Mouse (Mus musculus) right cerebral cortex, postnatal 4 days (tissue): ENCODE measurements around the gene C1ql4.
"Not testable (repeated sequence)": the region's sequence is repeated elsewhere in the genome, so short reads cannot be mapped to it uniquely, and the experiment has no call there.

ENCODE experiments used
- DNase-seq: peaks from one replicate; pipeline ENCODE4 v3.0.0-alpha.2; 2022

Gene C1ql4

DNA sequence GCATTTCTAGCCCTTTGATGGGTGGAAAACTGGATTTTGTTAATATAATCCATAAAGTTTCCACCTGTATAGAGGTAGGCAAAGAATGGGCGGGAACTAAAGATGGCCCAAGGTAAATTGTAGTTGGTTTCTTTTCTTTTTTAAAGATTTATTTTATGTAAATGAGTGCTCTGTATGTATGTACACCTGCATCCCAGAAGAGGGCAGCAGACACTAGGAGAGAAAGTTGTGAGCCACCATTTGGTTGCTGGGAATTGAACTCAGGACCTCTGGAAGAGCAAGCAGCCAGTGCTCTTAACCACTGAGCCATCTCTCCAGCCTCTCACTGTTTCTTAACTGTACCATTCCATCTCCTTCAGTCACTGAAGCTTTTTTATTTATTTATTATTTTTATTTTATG, 15.6 kb downstream of the C1ql4 start:
- DNase-seq, result no peak

DNA sequence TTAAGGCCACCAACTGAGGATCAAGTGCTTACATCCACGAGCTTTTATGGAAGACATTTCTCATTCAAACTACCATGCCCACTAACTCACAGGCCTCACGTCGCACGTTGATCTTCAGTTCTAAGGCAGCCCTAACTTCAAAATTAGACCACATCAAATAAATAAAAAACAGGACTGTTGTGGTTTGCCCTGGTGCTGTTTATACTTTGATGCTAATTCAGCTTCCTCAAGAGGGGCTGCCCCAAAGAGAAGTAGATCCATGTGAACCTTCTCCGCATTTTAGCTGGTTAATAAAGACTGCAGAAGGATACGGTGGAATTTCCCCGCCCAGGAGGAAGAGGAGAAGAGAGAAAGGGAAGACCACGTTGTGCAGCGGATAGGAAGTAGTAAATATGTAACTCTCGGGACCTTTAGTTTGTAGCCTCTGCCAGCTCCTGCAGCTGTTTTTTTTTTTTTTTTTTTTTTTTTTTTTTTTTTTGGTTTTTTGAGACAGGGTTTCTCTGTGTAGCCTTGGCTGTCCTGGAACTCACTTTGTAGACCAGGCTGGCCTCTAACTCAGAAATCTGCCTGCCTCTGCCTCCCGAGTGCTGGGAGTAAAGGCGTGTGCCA, 22.0 kb downstream of the C1ql4 start:
- DNase-seq, result no peak

DNA sequence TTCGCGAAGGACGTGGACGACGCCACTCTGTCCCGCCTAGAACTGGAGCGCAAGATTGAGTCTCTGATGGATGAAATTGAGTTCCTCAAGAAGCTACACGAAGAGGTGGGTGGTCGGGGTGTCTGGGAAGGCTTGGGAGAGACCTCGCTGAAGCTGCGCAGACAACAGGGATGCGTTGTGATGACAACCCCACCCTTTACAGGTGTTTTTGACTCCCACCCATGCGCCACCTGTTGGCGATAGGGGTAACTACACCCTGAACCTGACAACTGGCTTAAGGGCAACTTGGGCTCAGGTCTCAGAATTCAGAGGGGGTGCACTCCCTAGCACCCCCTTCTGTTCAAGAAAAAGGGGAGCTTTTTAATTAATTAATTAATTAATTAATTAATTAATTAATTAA, 31.3 kb downstream of the C1ql4 start:
- DNase-seq, result no peak

DNA sequence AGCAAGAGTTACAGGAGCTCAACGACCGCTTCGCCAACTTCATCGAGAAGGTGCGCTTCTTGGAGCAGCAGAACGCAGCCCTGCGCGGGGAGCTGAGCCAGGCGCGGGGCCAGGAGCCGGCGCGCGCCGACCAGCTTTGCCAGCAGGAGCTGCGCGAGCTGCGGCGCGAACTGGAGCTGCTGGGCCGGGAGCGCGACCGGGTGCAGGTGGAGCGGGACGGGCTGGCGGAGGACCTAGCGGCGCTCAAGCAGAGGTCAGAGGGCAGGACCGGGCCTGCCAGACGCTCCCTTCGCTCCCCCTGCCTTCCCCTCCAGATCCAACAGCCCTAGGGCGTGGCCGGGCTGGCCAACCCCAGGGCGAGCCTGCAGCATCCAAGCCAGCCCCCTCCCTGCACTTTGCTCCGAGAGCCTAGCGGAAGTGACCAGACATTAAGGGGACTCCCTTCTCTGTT, 32.1 kb downstream of the C1ql4 start:
- peak; percentile 63 for DNase-seq

DNA sequence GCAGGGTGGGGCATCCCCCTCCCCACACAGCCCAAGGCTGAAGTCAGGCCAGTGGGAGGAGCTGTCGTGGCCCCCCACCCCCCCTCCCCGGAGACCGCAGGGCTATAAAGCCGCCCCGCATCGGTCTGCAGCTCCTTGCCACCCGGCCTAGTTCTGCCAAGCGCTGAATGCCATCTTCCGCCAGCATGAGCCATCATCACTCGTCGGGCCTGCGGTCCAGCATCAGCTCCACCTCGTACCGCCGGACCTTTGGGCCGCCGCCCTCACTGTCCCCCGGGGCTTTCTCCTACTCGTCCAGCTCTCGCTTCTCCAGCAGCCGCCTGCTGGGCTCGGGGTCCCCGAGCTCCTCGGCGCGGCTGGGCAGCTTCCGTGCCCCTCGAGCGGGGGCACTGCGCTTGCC, 32.6 kb downstream of the C1ql4 start, which contains the start of gene Prph:
Gene Prph (plus strand): TSS at position 135 of the 400 bp plus-strand sequence.
- no peak for DNase-seq

DNA sequence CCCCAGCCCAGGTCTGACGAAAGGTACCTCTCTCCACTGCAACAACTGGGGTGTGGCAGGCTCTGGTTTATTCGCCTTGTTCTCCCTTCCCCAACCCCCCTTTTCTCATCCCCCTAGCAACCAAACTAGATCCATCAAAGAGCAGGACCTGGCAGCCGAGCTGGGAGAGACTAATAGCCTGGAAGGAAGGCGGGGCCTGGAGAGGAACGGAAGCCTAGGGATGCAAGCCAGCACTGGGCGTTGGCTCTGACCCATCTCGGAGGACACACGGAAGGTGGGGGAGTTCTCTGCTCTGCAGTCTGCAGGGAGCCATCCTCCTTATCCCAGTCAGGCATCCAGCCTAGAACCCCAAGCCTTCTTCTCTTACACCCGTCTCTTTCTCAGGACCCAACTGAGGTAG, 34.2 kb downstream of the C1ql4 start:
- peak; percentile 27 for DNase-seq

DNA sequence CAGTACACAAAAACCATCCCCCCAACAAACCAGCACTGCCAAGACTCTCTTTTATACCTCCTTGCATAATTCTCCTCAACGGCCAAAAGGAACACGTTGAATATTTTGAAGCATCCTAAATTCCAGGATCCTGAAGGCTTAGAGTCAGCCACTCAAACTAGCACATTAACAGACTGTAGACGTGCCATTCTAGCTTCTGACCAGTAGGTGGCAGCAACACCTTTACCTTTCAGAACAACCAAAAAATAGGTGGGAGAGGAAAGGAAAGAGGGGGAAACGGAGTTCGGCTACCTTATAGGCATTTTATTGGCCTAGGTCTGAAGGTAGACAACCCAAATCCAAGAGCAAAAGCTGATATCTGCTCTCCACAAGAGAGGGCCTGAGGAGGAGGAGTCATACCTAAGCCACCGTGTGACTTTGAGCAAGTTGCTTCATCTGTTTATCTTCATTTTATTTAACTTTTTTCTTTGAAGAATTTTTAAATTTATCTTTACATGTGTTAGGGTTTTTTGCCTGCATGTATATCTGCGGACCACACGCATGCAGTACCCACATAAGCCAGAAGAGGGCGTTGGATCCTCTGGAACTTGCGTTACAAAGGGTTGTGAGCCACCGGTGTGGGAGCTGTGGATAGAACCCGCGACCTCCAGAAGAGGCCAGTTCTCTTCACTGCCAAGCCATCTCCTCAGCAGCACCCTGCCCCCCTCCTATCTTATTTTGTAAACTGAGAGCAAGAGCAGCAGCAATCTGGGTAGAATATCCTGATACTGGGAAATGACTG, 38.0 kb downstream of the C1ql4 start:
- peak; percentile 43 for DNase-seq

DNA sequence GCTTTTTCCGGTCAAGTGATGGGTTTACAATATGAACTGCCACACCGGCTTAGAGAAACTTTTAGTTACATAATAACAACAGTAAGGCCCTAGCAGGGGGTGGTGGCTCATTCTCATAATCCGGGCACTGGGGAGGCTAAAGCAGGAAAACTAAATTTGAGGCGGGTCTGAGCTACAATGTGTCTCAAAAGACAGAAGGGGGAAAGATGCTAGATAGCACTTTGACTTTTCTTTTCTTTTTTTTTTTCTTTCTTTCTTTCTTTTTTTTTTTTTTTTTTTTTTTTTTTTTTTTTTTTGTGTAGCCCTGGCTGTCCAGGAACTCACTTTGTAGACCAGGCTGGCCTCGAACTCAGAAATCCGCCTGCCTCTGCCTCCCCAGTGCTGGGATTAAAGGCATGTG, 41.9 kb downstream of the C1ql4 start:
- not testable (repeated sequence) for DNase-seq

DNA sequence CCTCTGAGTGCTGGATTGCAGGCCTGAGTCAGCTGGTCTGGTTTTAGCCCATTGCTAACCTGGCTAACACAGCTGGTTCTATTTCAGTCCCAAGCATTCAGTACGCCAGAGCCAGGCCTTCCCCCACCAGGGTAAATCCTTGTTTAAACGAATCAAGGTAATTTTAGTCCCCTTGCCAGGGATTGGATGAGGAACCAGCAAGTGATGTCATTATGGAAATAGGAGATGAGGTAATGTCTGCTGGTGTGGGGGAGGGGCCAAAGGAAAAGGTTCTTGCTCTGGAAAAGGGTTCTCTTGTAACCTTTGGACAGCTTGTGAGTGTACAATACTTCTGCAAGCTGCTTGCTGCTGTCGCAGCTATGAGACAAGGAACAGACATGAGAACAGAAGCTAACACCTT, 42.8 kb downstream of the C1ql4 start:
- DNase-seq, result no peak

DNA sequence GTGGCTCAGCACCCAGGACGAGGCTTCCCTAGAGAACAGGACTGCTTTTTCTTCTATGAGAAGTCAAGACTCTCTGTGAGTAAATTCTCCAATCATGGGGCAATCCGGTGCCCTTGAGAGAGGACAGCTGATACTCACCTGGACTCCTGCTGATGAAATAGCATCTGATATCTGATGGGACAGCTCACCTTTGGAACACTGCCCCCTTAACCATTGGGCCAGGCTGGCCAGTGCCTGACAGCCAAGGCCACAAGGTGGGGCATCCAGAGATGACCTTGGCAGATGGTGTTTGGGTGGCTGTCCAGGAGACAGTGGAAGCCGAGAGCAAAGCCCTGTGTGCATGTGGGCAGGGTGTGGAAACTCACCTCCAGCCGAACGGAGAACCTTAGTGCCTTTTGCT, 45.3 kb downstream of the C1ql4 start:
- no peak for DNase-seq

DNA sequence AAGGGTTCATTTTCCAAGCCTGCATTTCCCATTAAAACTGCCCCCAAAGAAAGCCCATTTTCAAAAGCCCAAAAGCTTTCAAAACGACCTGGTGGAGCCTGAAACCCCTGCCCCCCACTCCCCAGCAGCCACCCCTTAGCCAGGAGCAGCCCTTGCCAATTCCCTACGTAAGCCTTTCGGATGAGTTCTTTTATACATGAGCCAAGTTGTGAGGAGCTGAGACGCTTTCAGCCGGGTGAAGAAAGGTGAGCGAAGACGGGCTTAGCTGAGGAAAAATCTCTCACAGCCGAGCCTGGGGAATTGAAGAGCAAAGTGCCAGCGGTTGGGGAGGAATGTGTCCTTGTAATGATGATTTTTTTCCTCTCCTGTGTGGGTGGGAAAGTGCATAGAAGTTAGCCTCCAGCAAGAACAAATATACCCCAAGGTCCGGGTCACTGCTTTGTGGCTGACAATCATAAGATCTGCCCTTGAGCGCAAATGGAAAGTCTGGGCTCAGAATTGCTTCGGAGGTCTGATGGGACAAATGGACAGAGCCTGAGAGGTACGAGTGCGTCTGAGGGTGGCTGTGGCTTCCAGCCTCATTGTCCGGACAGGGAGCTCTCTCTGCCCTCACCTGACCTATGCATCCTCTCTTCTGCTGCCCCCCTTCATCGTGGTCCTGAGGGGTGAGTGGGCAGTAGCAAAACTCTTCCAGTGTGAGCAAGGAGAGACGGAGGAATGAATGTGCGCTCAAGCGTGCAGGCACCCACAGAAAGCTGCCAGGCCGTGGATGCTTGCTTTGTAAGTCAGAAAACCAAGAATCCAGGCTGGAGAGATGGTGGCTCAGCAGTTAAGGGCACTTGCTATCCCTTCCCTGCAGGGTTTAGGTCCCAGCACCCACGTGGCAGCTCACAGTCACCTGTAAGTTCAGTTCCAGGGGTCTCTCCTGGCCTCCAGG, 46.4 kb downstream of the C1ql4 start:
- no peak for DNase-seq

DNA sequence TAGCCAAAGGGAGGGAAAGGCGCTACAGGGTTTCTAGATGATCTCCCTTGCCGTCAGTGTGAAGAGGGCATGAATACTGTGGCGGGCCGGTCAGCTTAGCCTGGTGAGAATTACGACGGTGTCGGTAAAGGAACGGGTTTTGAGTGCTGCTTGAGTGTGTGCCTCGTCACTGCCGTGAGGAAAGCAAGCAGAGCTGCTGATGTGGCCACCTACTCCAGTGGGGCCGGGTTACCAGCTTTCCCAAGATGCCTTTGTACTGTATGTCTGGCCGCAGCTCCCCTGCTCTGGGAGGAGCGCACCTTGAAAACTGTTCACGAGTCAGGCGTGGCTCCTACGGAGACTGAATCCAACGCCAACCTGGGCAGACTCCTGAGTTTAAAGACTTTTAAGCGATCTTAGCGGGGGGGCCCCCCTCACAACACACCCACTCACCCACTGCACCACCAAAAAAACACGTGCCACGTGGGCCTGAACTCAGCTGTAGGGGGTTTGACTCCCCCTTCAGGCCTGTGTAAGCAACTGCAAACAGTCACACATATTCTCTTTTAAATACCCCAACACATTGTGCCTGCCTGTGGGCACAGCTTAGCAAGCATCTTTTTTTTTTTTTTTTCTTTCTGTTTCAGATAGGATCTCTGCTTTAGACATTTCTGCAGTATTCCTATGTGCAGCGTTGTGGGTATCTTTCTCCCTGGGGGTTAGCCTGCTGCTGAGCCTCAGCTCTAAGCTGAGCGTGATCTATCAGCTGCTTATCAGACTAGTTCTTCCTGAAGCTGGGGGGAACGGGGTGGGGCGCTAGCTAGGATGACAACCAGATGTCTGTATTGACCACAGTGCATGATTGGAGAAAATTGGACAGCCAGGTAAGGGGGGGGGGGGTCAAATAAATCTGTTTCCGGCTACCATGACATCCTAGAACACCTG, 47.4 kb downstream of the C1ql4 start:
- no peak for DNase-seq

DNA sequence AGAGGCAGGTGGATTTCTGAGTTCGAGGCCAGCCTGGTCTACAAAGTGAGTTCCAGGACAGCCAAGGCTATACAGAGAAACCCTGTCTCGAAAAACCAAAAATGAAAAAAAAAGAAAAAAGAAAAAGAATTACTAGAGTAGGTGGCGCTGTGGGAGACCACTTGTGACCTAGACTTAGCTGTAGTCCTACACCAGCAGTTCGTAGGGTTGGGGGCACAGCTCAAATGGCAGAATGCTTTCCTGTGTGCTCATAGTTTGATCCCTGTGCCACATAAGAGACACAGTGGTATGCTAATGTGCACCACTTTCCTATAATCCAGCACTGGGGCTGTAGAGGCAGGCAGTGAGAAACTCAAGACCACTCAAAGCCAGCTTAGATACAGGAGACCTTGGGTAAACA, 48.3 kb downstream of the C1ql4 start:
- no peak for DNase-seq

DNA sequence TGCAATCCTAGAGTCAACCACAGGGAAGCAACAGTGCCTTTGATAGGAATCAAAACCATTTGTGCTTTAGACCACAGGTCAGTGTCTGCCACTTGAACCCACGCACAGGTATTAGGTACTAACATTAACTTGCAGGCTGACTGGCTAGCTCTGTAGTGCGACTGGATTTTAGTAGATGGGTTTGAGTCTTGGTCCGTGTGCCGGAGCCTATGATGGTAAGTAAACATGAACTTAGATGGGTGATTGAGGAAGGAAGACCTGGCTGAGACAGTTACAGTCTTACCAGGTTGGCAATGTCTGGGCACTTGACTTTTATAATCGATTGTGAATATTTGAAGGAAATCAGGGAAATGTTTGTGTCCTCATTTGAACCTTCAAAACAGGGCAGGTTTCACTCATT, 48.8 kb downstream of the C1ql4 start:
- DNase-seq, result no peak

DNA sequence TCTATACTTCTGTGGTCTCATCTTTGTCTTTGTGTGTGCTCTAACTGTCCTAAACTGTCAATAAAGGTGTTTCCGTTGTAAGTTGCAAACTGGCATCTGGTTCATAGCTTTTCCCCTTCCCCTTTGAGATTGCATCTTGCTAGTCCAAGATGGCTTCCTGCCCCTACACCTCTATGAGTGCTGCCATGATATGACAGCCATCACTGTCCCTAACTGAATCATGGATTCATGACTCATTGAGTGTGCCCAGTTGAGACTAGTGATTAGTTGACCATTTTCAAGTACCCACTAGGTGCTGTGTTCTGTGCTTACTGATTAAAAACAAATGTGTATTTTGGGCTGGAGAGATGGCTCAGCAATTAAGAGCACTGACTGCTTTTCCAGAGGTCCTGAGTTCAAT, 49.6 kb downstream of the C1ql4 start:
- DNase-seq, result no peak

DNA sequence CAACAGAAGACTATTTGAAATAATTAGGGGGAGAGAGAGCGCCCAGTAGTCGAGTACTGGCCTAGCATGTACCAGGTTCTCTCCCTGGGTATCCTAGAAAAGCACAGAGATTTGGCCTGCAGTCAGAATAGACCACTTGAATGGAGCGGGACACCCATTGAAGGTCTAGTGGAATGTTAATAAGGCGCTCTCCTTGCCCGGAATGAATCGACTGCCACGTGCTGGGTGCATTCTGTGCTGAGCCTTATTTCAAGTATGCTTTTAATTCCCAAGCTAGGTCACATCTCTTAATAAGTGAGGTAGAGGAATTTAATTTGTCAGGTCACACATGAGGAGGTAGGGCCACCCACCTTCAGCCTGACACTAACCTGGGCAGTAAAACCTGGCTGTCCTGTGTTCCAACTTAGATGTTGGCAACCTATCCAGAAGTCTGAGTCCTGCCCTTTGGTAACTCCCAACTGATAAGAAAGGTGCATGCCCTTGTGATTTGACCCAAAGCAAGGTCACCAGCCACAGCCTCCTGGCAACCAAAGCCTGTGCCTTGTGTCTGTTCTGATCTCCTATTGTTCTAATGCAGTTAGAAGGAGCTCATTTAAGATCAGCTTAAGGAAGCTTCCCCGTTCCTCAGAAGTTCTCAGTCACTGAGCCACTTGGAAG, 51.2 kb downstream of the C1ql4 start:
- DNase-seq, result no peak

DNA sequence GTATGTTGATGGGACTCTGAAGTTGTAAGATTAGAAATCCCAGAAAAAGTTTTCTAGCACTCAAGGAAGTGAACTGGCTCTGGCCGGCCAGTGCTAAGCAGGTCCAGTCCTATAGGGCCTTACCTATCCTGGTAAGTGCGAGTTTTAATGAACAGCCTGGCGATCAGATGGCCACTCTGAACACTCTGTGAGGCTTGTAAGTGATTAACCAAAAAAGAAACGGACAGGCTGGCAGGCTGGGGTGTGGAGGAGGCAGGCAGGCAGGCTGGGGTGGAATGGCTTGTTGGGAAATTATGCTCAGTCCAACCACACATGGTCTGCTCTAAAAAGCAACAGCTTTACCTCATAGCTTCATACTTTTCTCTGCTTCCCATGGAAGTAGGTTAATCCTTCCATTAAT, 52.2 kb downstream of the C1ql4 start:
- no peak for DNase-seq
